8 mouse cellular contexts compared by ENCODE assay signal in the genomic region with DNA sequence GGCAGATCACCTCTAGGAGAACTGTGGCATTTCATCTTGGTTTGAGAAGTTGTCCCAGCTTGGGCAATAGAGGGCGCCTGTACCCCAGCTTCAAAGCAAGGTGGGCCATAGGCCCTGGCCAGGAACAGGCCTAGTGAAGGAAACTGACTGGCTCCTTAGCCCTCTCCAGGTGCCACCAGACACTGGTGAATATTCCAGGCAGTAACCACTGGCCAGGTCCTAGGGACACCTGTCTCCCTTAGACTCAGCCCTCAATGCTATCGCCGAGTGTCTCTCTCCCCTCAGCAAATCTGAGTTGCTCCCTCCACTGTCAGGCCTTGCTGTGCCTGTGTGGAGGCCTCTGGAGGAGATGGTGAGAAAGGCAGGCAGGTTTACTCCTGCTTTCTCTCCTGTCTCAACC.
DNase-seq lines count a peak whose midpoint lies in the region; ATAC-seq and TF ChIP-seq lines count a peak whose summit lies in the region.

No protein-coding gene starts in this region.

- H3K4me1 ChIP-seq in embryonic facial prominence, embryonic 10.5 days, result peaks cover 76% of the 10 kb centered on the region
- no peaks in the 10 kb centered on the region for H3K4me1 ChIP-seq in lung, postnatal 0 days (ENCODE audit: insufficient read depth, low read depth, low read length)

- peak; percentile 51 for ATAC-seq in lung, postnatal 0 days
- no peak for ATAC-seq in erythroid progenitor cell, adult 5-6 weeks (replicated peaks; ENCODE audit: low FRiP score, poor library complexity, severe bottlenecking)

- H3K36me3 ChIP-seq in embryonic facial prominence, embryonic 10.5 days (replicated peaks), result peaks cover 5% of the 10 kb centered on the region; the same call in 1 of the 2 replicates
- H3K36me3 ChIP-seq in lung, postnatal 0 days (ENCODE audit: insufficient read depth, low read length), result no peaks in the 10 kb centered on the region

- no peak overlapping the region for H3K4me3 ChIP-seq in embryonic facial prominence, embryonic 10.5 days
- no peak overlapping the region for H3K4me3 ChIP-seq in lung, postnatal 0 days (ENCODE audit: low read depth, low read length)

- H3K9ac ChIP-seq in lung, postnatal 0 days (replicated peaks; ENCODE audit: low read depth), result no peak overlapping the region

- no peak overlapping the region for H3K4me2 ChIP-seq in lung, postnatal 0 days (replicated peaks; ENCODE audit: low read depth, low read length)

- DNase-seq in ovary, postnatal 14 days (ENCODE audit: low spot score), result peak; percentile 27
- no peak for DNase-seq in ovary, adult 18-20 months (ENCODE audit: low spot score)
- peak; percentile 61 for DNase-seq in embryonic facial prominence, embryonic 10.5 days (ENCODE audit: low spot score)
- peak; percentile 42 to 52 for DNase-seq in heart, postnatal 14 days
- DNase-seq in layer of hippocampus, adult 11-12 months (ENCODE audit: low spot score), result peak; percentile 39
- DNase-seq in lung, postnatal 0 days (ENCODE audit: low spot score), result peak; percentile 64
- DNase-seq in right cerebral cortex, postnatal 4 days, result peak; percentile 42

- TF ChIP-seq EP300 in lung, postnatal 0 days (IDR thresholded peaks at IDR 0.05), result no peak

- intact Hi-C loops in heart, postnatal 14 days (cut with DNase I), result loop anchor here (1.0 to 5.0 kb wide), 2 partner anchors 187 to 228 kb away; partner anchors contain the start of gene Prdm16

- 11% methylated on average over 3 of the region's 3 CpGs for WGBS in embryonic facial prominence, embryonic 10.5 days
- WGBS in lung, postnatal 0 days, result 17% methylated on average over 3 of the region's 3 CpGs

- peaks cover 89% of the 10 kb centered on the region for H3K27me3 ChIP-seq in embryonic facial prominence, embryonic 10.5 days (replicated peaks; ENCODE audit: low read depth, poor library complexity, severe bottlenecking)
- H3K27me3 ChIP-seq in lung, postnatal 0 days (replicated peaks; ENCODE audit: insufficient read depth, low read length), result no peaks in the 10 kb centered on the region

- no peaks in the 10 kb centered on the region for H3K9me3 ChIP-seq in embryonic facial prominence, embryonic 10.5 days
- no peaks in the 10 kb centered on the region for H3K9me3 ChIP-seq in lung, postnatal 0 days (ENCODE audit: low read length)

- peak; percentile 74 for TF ChIP-seq CTCF in lung, postnatal 0 days (IDR thresholded peaks at IDR 0.05)

- 0 out of 2 replicates have a peak overlapping the region, but pooled peaks have one; percentile 45 for H3K27ac ChIP-seq in embryonic facial prominence, embryonic 10.5 days (replicated peaks)
- peak overlapping the region; percentile 45 for H3K27ac ChIP-seq in lung, postnatal 0 days (ENCODE audit: low read length)
